Mouse (Mus musculus) retina, postnatal 1 day (tissue): ENCODE results near the gene Zbtb43.

ENCODE experiments used
- DNase-seq: peaks from one replicate; pipeline ENCODE4 v3.0.0-alpha.2; 2012

Zbtb43 gene

DNA sequence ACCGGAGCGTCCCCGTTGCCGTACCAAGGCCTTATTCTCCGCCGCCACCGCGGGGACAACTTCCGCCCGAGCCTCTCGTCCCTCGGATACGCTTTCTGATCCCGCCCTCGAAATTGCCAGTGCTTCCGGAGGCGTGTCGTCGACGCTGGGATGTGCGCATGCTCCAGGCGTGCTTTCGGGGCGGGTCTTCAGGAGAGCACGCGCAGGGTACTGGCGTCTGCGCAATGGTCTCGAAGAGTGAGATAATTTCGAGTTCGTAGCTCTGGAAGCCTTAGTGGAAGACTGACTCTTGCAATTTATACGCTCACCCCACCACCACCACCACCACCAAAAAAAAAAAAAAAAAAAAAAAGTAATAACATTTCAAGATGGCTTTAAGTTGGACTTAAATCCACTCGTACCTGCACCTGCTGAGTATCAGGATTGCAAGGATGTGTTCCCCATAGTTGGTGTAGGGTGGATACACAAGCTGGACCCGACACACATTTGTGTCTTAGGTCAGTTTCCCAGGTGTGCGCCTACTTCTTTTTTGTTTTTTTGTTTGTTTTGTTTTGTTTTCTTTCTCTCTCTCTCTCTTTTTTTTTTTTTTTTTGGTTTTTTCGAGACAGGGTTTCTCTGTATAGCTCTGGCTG lies at the start of gene Zbtb43:
Gene Zbtb43, minus strand, starts transcription at position 94 of the 632 bp plus-strand sequence.
- peak; percentile 97 for DNase-seq

DNA sequence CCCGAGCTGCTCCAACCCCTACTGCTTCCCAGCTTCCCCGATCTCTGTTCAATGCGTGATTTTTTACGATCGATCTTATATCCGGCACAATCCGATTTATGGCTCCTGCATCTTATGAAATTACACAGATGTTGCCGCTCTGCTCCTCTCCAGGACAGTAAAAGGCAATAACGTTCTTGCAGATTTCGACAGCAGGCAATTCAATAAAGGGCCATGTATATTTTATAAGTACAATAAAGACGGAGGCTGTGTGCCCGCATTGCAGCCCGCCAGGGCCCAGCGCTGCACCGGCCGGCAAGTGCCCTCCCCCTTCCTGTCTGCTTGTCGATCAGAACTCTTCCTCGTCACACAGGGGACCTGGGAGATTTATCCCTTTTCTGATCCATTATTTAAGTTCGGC lies 47.5 kb upstream of the Zbtb43 start:
- DNase-seq, result no peak

DNA sequence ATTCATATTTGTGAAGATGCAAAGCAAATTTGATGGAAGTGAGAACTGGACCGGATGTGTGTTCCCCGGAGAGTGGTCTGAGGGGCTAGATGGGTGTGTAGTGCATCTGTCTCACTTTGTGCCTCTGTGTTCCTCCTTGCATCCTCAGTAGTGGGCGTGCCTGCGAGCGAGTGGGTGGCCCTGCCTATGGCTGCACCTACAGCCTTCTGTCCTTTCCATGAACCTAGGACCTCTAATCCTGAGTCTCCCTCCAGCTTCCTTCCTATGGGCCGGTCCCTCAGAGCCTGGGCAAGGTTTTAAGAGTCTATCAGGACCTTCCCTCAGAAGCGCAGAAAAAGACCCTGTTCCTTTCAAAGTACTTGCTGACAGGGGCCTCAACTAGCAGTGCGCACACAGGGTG lies 47.1 kb upstream of the Zbtb43 start:
- no peak for DNase-seq

DNA sequence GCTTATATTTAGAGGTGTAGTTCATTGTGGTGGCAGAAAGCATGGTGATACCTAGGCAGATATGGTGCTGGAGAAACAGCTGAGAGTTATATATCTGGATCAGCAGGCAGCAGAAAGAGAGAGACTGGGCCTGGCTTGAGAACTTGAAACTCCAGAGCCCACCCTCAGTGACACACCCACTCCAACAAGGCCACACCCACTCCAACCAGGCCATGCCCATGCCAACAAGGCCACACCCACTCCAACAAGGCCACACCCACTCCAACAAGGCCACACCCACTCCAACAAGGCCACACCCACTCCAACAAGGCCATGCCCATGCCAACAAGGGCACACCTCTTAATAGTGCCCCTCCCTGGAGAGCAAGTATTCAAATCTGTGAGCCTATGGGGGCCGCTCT lies 42.4 kb upstream of the Zbtb43 start:
- DNase-seq, result no peak

DNA sequence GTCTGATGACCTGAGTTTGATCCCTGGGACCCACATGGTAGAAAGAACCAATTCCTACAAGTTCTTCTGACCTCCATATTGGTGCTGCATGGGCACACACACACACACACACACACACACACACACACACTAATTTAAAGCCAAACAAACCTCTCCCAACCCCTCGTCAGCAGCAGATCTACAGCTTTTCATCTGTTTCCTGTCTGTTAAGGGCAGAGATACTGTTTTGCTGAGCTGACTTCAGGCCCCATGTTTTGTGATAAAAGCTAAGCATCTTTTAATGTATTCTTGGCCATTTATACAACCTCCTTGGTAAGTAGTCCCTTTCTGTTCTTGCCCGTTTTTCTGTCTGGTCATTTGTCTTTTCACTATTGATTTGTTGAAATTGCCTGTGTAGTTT lies 34.2 kb upstream of the Zbtb43 start:
- no peak for DNase-seq

DNA sequence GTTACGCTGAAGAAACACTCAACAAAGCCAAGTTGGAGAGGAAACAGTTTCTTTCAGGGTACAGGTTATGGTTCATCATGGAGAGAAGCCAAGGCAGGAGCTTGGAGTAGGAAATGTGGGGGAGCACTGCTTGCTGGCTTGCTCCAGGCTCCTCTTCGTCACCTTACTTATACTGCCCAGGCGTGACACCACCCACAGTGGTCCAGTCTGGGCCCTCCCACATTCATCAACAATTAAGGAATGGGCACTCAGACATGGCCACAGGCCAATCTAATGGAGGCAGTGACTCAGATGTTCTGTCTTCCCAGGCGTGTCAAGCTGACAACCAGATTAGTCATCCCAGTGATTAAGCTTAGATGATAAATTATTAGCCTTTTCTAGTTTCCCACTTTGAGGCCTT lies 29.9 kb upstream of the Zbtb43 start:
- no peak for DNase-seq

DNA sequence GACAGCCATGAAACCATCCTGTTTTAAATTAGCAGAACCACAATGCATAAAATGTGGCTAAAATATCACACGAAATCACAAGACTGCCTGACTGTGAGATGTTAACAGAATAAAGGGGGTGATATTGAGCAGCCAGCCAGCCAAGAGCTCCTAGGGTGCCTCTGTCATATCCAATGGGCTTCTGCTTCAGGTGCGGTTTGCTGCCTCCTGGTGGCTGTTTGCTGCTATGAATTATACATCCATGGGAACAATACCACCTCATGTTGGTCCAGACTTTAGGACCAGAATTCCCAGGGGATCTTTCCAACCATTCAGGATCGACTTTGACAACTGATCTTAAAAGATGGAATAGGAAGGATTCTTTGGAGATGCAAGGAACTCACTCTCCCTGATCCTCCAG lies 27.3 kb upstream of the Zbtb43 start:
- DNase-seq, result peak; percentile 19

DNA sequence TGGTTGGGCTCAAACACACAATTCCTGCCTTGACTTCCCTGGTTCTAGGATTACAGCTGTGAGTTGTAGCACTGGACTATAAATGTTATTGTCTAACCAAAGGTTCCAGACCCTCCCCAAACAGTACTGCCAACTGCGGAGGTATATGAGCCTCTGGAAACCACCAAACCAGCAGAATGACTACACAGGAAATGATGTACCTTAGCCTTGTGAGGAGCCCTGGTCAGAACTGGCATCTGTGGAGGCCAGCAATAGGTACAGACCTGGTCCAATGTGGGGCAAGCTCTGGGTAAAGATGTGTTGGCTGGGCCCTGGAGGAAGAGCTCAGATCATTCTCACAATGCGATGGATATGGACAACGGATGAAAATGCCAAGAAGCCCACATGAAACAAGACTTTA lies 23.7 kb upstream of the Zbtb43 start:
- no peak for DNase-seq

DNA sequence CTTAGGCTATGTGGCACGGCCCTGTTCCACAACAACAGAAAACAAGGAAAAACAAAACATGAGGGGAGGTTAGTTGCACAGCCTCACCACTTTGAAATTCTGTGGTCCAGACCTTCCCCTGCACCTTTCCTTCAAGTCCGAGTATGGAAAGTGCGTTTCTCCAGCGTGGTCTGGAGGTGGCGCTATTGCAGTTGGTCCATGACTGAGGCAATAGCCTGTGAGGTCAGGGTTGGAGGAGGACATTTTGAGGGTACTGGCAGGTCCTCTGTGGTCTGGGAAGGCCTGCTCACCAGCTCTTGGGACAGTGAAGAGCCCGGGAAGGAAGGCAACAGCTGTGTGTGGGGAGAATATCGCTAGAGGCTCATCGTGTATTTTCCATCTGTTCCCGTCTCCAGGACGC lies 21.2 kb upstream of the Zbtb43 start:
- DNase-seq, result peak; percentile 27

DNA sequence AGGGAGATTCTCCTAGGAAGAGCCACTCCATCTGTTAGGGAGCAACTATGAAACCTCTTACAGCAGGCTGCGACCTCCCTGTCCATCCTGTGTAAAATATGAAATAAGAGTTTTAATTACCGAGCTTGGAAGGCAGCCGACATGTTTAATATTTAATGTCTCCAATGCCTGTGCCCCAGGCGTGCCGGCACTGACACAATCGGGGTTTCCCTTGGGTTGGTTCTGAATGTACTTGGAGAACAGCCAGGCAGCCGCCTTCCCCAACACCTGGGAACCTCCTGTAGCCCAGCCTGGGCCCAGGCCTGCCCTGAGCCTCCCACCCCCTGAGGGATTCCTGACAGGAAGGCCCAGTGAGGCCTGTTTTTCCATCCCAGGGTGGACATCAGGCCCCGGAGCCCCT lies 19.0 kb upstream of the Zbtb43 start:
- DNase-seq, result no peak

DNA sequence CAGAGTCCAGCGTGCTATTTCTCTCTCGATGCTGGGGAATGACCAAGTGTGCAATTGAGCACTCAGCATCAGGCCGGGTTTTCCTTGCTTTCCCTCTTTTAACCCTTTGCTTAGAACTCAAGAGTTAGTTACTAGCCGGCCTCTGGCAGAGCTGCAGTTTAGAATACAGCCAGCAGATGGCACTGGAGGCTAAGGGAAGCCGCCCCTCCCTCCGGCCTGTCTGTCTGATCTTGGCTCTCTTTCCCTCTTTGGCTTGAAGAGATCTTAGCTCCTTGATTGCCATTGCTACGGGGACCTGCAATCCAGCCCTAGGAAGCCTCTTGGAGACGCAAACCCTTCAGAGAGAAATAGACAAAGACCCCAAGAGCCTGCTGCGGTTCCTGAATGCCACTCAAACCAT lies 18.5 kb upstream of the Zbtb43 start:
- peak; percentile 76 for DNase-seq

DNA sequence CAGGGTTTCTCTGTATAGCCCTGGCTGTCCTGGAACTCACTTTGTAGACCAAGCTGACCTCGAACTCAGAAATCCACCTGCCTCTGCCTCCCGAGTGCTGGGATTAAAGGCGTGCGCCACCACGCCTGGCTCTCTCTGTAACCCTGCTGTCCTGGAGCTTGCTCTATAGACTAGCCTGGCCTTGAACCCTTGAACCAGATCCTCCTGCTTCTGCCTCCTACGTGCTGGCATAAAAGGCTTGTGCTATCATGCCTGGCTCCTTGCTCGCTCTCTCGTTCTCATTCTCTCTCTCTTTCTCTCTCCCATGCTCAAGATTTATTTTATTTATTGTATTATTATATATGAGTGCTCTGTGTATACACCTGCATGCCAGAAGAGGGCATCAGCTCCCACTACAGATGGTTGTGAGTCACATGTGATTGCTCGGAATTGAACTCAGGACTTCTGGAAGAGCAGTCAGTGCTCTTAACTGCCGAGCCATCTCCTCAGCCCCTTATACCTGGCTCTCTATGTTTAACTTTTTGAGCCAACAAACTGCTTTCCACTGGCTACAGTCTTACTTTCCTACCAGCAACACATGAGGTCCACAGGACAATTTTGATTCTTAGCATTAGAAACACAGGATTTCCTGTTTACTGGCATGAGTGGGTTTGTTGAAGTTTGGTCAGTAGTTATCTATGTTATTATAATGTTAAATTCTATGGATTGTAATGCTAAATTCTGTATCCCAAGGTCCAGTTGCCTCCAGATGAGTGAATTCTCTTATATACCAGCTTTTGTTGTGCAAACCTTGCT lies 9.8 kb upstream of the Zbtb43 start:
- DNase-seq, result no peak

DNA sequence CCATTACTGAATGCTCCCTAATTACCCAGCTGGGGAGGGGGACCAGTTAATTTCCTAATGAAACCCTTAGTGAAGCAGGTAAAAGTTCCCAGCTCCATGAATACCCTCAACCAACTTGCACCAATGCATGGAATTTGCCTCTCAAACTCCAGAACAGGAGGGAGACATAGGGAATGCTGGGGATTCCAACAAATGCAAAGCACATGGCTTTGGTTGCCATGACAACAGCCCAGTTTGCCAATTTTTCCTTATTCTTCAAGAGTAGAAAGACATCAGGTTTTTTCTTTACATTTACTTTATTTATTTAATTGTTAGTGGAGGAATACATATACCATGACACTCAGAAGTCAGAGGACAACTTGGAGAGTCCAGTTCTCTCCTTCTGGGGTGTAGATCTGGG lies 7.6 kb upstream of the Zbtb43 start:
- no peak for DNase-seq

DNA sequence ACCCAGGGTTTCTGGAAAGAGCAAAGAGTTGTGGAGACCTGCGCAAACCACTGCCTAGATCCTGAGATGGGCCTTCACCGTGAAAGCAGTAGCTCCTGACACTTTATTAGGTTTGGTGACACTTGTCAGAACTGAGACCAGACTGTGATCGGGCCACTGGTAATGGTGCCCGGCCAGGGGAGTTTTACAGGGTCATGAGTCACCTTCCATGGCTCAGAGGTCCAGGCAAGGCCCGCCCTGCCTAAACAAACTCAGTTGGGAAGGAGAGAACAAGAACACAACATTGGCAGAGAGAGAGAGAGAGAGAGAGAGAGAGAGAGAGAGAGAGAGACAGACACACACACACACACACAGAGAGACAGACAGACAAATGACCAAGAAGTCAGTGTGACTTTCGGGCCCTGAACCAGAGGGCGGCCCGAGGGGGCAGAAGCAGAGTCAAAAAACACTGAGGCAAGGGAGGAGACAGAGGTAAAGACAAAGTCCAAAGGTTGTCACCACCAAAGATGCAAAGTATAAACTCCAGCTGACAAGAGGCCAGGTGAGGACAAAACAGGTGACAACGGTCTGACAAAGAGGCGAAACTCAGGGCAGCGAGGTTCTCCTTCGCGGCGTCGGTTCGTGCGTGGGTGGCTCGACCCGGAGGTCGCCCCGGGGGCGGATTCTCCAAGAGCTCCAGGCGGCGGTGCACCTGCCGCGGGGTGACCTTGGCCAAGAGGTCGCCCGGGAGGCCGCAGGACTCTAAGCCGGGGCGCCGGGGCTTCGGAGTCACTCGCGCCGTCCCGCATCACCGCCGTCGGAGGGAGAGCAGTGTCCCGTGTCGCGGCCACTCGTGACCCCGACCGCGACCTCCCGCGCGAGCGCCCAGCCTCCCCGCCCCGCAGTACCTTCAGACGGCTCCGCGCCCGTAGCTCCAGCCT lies 553 bp downstream of the Zbtb43 start:
- no peak for DNase-seq

DNA sequence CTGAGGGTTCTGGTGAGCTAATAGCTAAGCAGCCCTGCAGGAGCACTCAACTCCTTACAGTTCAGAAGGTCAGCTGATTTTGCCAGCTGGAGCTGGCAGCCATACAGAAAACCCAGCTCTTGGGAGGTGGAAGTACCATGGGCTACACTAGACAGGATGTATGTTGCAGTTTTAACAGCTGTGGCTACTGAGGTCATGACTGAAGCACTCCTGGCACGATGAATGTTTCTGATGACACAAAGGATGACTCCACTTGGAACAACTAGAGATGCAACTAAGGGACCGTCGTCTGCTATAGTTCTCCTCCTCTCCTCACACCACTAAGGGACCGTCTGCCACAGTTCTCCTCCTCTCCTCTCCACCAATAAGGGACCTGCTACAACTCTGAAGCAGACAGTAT lies 2.4 kb downstream of the Zbtb43 start:
- no peak for DNase-seq

DNA sequence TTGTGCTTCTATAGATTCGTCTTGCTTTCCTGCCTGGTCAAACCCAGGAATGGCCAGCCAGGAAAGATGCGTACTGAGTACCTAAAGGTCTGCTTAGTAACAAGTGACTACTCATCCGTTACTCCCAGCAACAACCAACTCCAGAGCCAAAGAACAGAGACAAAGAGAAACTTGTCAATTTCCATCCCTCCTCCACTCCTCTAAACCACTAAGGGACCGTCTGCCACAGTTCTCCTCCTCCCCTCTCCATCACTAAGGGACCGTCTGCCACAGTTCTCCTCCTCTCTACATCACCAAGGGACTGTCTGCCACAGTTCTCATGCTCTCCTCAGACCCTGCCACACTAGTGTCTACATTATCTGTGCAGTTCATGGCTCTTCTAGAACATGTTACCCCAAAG lies 3.1 kb downstream of the Zbtb43 start:
- DNase-seq, result peak; percentile 24

DNA sequence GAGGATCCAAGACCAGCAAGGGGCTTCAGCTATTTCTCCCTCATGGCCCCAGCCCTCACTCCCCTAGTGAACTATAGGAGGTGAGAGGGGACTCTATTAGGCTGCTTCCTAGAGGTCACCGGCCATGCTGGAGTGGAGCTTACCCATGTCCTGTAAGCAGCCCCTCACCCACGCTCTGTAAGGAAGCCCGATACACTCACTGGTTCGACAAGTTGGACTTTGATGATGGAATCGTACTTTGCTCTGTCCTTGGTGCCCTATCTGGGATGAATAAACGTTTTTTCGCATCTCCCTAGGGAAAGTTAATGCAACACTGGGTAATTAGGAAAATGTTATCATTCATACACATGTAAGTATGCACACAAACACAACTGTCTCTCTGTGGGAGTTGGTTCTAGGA lies 6.3 kb downstream of the Zbtb43 start:
- no peak for DNase-seq

DNA sequence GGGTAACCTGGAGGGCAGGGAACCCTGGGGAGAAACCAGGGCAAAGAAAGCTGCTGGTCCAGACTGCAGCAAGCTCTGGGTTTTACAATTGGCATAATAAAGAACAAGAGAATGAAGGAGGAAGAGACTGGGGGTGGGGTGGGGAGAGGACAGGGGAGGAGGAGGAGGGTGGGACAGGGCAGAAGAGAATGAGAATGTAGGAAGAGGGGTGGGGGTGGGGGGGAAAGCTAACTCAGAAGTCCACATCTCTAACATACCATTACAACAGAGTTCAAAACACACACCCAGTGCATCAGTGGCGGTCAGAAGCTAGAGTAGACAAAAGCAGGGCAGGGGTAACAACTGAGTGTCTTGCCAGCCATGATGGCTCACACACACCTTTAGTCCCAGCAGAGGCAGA lies 7.3 kb downstream of the Zbtb43 start:
- DNase-seq, result no peak

DNA sequence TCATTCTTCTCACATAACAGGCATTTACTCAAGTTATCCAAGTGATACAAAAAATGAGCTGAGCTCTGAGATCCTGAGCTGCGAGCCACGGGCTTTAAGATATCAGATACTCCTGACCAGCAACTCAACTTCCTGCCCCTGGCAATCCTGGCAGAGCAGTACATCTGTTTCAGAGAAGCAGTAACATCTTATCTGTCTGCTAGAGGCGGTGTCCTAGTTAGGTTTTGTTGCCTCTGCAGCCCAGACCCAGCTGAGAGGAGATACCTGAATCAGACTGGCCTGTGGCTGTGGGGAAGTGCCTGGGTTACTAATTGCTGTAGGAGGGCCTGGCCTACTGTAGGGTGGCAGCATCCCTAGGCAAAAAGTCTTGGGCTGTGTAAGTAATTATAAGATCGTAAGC lies 8.7 kb downstream of the Zbtb43 start:
- no peak for DNase-seq

DNA sequence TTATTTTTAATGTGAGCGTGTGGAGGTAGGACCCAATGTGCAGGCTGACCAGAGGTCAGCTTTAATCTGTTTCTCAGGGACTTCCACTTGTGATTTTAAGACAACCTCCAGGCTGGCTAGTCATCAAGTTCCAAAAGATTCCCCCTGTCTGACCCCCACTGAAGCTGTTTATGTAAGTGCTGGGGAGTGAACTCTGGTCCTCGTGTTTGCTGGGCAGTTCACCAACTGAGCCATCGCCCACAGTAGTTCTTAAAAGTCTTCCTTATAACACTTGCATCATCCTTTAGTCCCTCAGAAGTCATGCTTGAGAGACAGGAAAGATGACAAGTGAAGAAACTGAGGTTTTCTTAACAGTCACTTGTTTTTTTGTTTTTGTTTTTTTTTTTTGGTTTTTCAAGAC lies 11.7 kb downstream of the Zbtb43 start:
- no peak for DNase-seq

DNA sequence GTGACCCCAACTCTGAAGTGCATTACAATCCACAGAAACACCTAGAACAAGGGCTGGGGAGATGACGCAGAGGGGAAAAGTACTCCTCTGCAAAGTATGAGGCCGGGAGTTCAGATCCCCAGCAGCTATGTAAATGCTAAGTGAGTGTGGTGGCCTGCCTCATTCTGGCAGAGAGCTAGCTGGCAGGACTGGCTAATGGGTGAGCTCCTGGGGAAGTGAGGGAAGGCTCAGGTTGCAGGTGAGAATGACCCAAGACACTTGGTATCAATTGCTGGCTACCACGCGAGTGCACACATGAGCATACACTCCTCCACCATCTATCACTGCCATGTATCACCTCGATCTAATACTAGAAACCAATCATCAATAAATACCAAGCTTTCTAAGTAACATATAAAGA lies 12.1 kb downstream of the Zbtb43 start:
- DNase-seq, result no peak

DNA sequence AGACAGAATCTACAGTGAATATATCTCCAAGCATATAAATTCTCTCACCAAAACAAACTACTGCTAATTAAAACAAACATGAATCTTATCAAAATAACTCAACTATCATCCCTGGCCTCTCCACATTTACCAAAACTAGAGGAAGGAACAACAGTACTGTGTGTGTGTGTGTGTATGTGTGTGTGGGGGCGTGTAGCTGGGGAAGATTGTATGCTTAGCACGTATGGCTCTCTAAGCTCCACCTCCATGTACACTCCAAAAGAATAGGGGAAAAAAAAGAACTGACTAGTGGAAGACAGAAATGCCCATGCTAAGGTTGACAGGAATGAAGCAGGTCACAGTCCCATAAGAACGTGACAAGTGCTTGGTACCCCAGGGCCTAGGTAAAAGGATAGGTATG lies 13.0 kb downstream of the Zbtb43 start:
- DNase-seq, result no peak

DNA sequence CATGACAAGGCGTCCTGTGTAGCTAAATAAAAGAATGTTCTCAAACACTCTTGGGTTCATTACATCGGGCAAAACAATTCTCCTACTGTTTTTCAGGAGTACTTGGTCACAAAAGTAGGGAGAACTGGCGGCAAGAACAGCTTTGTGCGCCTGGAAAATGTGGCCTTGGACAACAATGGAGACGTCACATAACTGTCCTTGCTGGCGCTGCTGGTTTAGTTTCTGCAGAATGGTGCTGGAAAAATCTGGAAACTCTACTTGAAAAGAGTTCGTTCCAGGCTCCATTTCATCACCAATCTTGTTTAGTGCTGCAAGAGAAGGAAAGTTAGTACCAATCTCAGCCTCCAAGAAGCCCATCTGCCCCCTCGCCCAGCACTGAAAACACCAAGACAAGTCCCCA lies 13.5 kb downstream of the Zbtb43 start:
- DNase-seq, result no peak

DNA sequence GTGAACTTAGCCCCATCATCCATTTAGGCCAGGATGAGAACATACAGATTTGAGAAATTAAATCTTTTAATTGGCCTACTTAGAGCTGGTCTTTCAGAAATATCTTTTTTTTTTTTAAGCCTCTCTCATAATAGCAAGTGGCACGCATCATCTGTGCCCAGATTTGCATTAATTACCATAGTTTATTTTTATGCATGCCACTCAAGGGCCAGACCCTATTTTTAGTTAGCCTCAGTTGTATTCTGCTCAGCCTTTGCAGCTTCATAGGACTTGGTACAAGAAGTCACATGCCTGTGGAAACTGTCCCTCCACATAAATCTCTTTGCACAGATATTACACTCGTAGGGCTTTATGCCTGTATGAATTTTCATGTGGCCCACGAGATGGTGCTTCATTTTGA lies 14.9 kb downstream of the Zbtb43 start:
- peak; percentile 70 for DNase-seq
